Mouse (Mus musculus): ENCODE measurements around the gene Pdcd2. TPM values are rescaled to one million over a fixed set of nuclear protein-coding genes. Genes with fewer than 3 reads are reported as not detected.
A peak's percentile ranks its signal among the peaks of the same experiment; 100 is the strongest.

Pdcd2 gene
- total RNA-seq, 4 experiments from 2014 or later: 14.4 to 27.1 (median 18.0) TPM

- peak; percentile 98 for DNase-seq (ENCODE audit: low spot score in 2 of 2)
Observed at GRCm38 (mm10) chr17:15499656-15500394, 27.3 kb downstream of the Pdcd2 start, which contains the start of the genes Psmb1 and Tbp. Psmb1 (minus strand) TSS chr17:15499751. Tbp (plus strand) TSS chr17:15499888.

DNA sequence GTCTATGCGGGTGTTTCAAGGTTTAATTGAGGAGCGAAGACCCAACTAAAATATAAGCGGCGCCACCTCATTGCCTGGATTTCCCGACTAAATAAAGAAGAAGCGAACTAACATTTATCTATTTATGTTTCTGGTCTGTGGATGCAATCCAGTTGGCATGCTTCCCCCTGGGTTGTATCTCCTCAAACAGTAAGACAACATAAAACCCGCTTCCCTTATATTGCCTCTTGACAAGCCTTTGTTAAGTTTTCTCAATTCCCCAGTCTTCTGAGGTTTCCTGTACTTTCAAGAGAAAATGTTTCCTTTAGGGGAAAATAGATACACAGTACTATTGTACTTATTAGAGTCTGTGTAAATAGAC lies 28.4 kb downstream of the Pdcd2 start:
- DNase-seq (ENCODE audit: low spot score in 2 of 2): no peak

DNA sequence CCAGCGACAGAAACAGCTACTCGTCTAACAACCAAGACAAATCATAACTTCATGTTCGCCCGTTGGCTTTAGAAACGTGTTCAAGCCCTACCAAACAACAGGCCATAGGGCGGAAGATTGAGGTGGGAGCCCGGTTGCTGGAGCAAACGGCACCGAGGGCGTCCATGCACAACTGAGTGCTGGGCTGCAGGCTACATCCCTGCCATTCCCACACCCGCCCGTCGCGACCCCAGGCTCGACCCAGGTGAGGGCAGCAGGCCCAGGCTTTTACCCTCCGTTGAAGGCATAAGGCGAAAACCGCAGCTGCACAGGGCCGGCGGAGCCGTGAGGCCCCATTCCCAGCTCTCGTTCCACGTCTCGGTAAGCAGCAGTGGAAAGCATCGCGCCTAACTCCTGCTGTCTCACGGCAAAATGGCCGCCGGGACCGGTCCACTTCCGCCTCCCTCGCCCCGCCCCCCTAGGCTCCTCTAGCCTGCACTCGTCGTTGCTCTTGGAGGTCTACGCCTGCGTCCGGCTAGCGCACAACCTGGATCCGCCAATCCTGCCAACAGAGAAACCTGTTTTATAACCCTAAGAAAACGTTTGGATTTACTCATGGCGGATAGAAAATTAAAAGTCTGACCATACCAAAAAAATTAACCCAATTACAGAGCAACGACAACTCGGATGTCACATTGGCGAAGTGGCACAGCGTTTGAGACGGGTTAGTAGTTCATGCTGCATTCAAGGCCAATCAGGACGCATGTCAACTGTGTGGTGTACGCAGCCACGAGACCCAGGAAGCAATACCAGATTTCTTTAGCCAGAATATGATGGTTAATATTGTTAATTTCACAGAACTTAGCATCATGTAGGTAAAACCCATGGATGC lies 29.0 kb downstream of the Pdcd2 start:
- DNase-seq (ENCODE audit: low spot score in 2 of 2): peak; percentile 82 to 90

DNA sequence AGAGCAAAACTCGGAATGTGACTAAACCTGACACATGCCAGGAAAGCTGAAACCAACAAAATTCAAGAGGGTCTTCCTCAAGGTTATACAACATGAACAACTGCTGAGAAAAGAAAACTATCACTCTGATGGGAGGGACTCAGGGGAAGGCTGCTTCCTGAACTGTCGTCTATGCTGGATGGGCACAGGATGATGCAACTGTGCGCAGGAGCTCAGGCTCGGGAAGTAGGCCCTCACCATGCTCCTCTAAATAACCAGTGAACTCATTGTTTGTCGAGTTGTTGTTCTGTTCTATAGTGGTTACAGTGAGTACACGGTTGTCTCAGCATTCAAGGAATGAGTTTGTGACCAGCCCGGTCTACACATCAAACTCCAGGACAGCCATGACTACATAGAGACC lies 36.6 kb downstream of the Pdcd2 start:
- no peak for DNase-seq (ENCODE audit: low spot score in 2 of 2)

GRCm38 (mm10) chr17:15472671-15473070 lies 54.4 kb downstream of the Pdcd2 start:
- no peak for DNase-seq (ENCODE audit: low spot score in 2 of 2)

Other genes starting within 250 kb of the Pdcd2 start
- gene Dll1, start 150.4 kb downstream of the Pdcd2 start, total RNA-seq (2022): 1 to 10 TPM; 1.4 to 4.0 (median 2.1) TPM
- gene Fam120b, start 131.1 kb downstream of the Pdcd2 start, total RNA-seq (2022): 10 to 100 TPM in 3 of 4 experiments, 1 to 10 TPM in 1; 9.5 to 12.1 (median 10.5) TPM
- gene Psmb1, start 27.6 kb downstream of the Pdcd2 start, total RNA-seq (2022): 100 to 1,000 TPM; 105 to 114 (median 112) TPM
- 1 to 10 TPM; 5.9 to 9.4 (median 7.7) TPM for gene Tbp, start 27.4 kb downstream of the Pdcd2 start, total RNA-seq (2022)
- 1 to 10 TPM; 2.9 to 3.5 (median 3.0) TPM for gene Prdm9, start 37.1 kb upstream of the Pdcd2 start, total RNA-seq (2022)
- 10 to 100 TPM in 3 of 4 experiments, 1 to 10 TPM in 1; 9.6 to 15.4 (median 12.6) TPM for gene Chd1, start 177.7 kb upstream of the Pdcd2 start, total RNA-seq (2022)

Data from gastrocnemius, adult 8-10 months (tissue).